Mouse (Mus musculus) C2C12 (cell line): ENCODE data around the gene Lce3e. TPM values are rescaled to one million over a fixed set of nuclear protein-coding genes. Genes with fewer than 3 reads are reported as not detected.

Source experiments
- H3K27me3 ChIP-seq: one replicate; pipeline ENCODE4 v1.6.1; 2011; ENCODE audit not compliant: control insufficient read depth, insufficient read depth, insufficient read length
- H3K36me3 ChIP-seq: one replicate; pipeline ENCODE4 v1.6.1; 2011; ENCODE audit not compliant: control insufficient read depth, insufficient read depth
- H3K4me3 ChIP-seq: one replicate; pipeline ENCODE4 v1.5.1; 2011; ENCODE audit warnings: mild to moderate bottlenecking, control low read depth; ENCODE audit not compliant: poor library complexity, insufficient read depth, severe bottlenecking
- H3K79me2 ChIP-seq: one replicate; pipeline ENCODE4 v1.6.1; 2011; ENCODE audit not compliant: control insufficient read depth, insufficient read depth
- H3K79me3 ChIP-seq: one replicate; pipeline ENCODE4 v1.6.1; 2011; ENCODE audit warnings: low read depth, control low read depth
- H3ac ChIP-seq: one replicate; pipeline ENCODE3; 2011; ENCODE audit warnings: low read depth; ENCODE audit not compliant: control insufficient read depth, insufficient read length
- CEBPB ChIP-seq: IDR thresholded peaks from one replicate; pipeline ENCODE4 v1.6.1; 2011; ENCODE audit warnings: low read depth, mild to moderate bottlenecking, control low read depth, moderate library complexity
- CTCF ChIP-seq: IDR thresholded peaks from one replicate; pipeline ENCODE4 v1.5.1; 2011; ENCODE audit not compliant: control insufficient read depth, insufficient read depth, insufficient read length
- FOSL1 ChIP-seq: IDR thresholded peaks from one replicate; pipeline ENCODE4 v1.8.0; 2011; ENCODE audit warnings: mild to moderate bottlenecking, low read length; ENCODE audit not compliant: poor library complexity, insufficient read depth, severe bottlenecking
- MAX ChIP-seq: IDR thresholded peaks from one replicate; pipeline ENCODE4 v1.6.1; 2011; ENCODE audit warnings: mild to moderate bottlenecking, control low read depth
- MYOD1 ChIP-seq: IDR thresholded peaks from one replicate; pipeline ENCODE4 v1.6.1; 2011; ENCODE audit warnings: low read depth; ENCODE audit not compliant: control insufficient read depth, insufficient read length
- MYOG ChIP-seq: IDR thresholded peaks from one replicate; pipeline ENCODE4 v1.6.1; 2011; ENCODE audit not compliant: control insufficient read depth, insufficient read length; ENCODE audit errors: extremely low read depth
- USF1 ChIP-seq: IDR thresholded peaks from one replicate; pipeline ENCODE4 v1.6.1; 2011; ENCODE audit warnings: low read depth, mild to moderate bottlenecking, control low read depth, moderate library complexity
- polyA plus RNA-seq: library from polyadenylated mRNA; unstranded; fragments of >200 nt; fragmentation: generic; extraction: Trizol; gene quantifications from one replicate; pipeline ENCODE4 v1.2.1, GENCODE M21; 2012; ENCODE audit warnings: missing spikeins

Gene Lce3e
- polyA plus RNA-seq, 1 experiment = not detected

GRCm38 (mm10) chr3:93014871-93015270 lies 48.0 kb downstream of the Lce3e start:
- H3ac ChIP-seq = no peak overlapping the region
- no peak for TF ChIP-seq USF1
- TF ChIP-seq MYOG = no peak
- TF ChIP-seq MAX = no peak
- no peaks in the 10 kb centered on the region for H3K79me3 ChIP-seq
- no peak overlapping the region for H3K4me3 ChIP-seq
- no peaks in the 10 kb centered on the region for H3K36me3 ChIP-seq
- no peaks in the 10 kb centered on the region for H3K27me3 ChIP-seq
- no peaks in the 10 kb centered on the region for H3K79me2 ChIP-seq

GRCm38 (mm10) chr3:93015460-93016104 lies 48.7 kb downstream of the Lce3e start, which contains the start of gene Crct1:
TSS of gene Crct1 (minus strand) at chr3:93015687.
- H3K4me3 ChIP-seq = no peak within 1 kb of the TSS
- H3ac ChIP-seq = peak within 1 kb of the TSS; percentile 7
- H3K79me2 ChIP-seq = no peaks in the 10 kb centered on the region
- H3K27me3 ChIP-seq = no peaks in the 10 kb centered on the region
- H3K36me3 ChIP-seq = no peaks in the 10 kb centered on the region
- TF ChIP-seq USF1 (no peak), CEBPB (no peak), FOSL1 (no peak), MAX (no peak), MYOG (no peak), CTCF (no peak), MYOD1 (no peak)
- no peaks in the 10 kb centered on the region for H3K79me3 ChIP-seq

Other genes with a start within 250 kb of the Lce3e start
- 0.83 TPM for gene Lce1f, start 246.7 kb upstream of the Lce3e start, polyA plus RNA-seq
- not detected for gene Gm38119, start 228.0 kb upstream of the Lce3e start, polyA plus RNA-seq
- gene Lce1g, start 214.7 kb upstream of the Lce3e start, polyA plus RNA-seq = 14.2 TPM
- gene Lce1h, start 202.0 kb upstream of the Lce3e start, polyA plus RNA-seq = 0.35 TPM
- not detected for gene Lce1i, start 188.2 kb upstream of the Lce3e start, polyA plus RNA-seq
- gene Lce1j, start 176.5 kb upstream of the Lce3e start, polyA plus RNA-seq = not detected
- not detected for gene Lce1k, start 159.2 kb upstream of the Lce3e start, polyA plus RNA-seq
- gene Kprp, start 139.8 kb upstream of the Lce3e start, polyA plus RNA-seq = not detected
- gene Lce1l, start 115.8 kb upstream of the Lce3e start, polyA plus RNA-seq = not detected
- gene 2310050C09Rik, start 96.8 kb upstream of the Lce3e start, polyA plus RNA-seq = not detected
- gene Lce3a, start 40.8 kb upstream of the Lce3e start, polyA plus RNA-seq = not detected
- gene Lce3b, start 34.1 kb upstream of the Lce3e start, polyA plus RNA-seq = not detected
- not detected for gene Lce3c, start 22.6 kb upstream of the Lce3e start, polyA plus RNA-seq
- not detected for gene Lce3d, start 9.7 kb upstream of the Lce3e start, polyA plus RNA-seq
- gene Lce3f, start 25.2 kb downstream of the Lce3e start, polyA plus RNA-seq = not detected
- gene Crct1, start 48.6 kb downstream of the Lce3e start, polyA plus RNA-seq = not detected
- gene Lce1m, start 52.0 kb downstream of the Lce3e start, polyA plus RNA-seq = not detected
- 0.09 TPM for gene Gm4858, start 101.8 kb downstream of the Lce3e start, polyA plus RNA-seq
- not detected for gene Crnn, start 177.7 kb downstream of the Lce3e start, polyA plus RNA-seq
- gene Flg2, start 230.2 kb downstream of the Lce3e start, polyA plus RNA-seq = not detected